Mouse (Mus musculus) E14TG2a.4 (cell line): ENCODE data around the gene Nsl1.

Source experiments
- CTCF ChIP-seq: conservative IDR thresholded peaks from 2 replicates; pipeline ENCODE4 v1.5.1; 2014; ENCODE audit warnings: low read length
- NANOG ChIP-seq: IDR thresholded peaks from 2 replicates; pipeline ENCODE4 v1.6.1; 2014; ENCODE audit warnings: borderline replicate concordance, low read length, mixed read lengths
- POU5F1 ChIP-seq: IDR thresholded peaks from 2 replicates; pipeline ENCODE4 v1.6.1; 2014; ENCODE audit warnings: low read length, borderline replicate concordance

DNA sequence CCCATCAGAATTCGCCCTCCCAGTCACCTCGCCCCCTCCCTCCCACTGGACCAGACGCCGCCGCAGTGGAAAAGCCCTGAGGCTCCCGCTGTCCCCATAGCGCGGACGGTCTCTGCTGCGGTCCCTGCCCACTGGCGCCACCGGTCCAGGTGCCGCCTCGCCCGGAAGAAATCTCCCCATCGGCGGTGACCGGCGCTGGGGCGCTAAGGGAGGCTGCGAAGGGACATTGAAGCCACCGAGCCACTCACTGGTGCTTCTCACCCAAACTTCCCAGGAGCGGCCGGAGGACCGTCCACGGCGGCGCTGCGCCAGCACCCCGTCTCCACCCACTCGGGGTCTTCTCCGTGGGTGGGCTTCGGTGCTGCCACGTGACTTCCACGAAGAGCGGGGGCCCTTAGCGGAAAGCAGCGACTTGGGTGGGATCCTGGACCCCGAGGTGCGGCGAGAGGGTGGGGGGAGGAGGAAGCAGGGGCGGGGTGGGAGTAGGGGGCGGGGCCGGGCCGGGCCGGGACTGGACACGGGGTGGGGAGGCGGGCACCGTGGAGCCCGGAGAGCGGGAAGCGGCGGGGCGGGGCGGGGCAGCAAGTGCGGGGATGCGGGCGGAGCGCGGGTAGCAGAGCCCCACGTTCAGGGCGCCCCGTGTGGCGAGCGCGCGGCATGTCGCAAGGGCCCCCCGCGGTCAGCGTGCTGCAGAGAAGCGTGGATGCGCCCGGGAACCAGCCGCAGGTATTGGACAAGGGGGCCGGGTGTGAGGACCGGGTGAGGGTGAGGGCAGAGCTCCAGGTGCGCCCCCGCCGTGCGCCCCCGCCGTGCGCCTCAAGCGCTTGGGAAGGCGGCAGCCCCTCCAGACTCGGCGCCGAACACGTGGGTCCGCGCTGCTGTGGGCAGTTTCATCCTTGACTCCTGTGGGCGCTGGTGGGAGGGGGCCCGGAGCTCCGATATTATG is 35.3 kb downstream of the Nsl1 start, which contains the start of gene Batf3:
- TF ChIP-seq CTCF (no peak), POU5F1 (no peak), NANOG (no peak)
